ENCODE assay signal across 7 mouse cellular contexts in genomic region chr5:135935176-135935523, GRCm38 (mm10). TPM values are rescaled to one million over a fixed set of nuclear protein-coding genes. Genes with fewer than 3 reads are reported as not detected.
A peak's percentile ranks its signal among the peaks of the same experiment; 100 is the strongest.
DNase-seq lines count a peak whose midpoint lies in the region; ATAC-seq and TF ChIP-seq lines count a peak whose summit lies in the region.

No protein-coding gene starts in this region.

- DNase-seq in neural tube, embryonic 11.5 days (ENCODE audit: low spot score): no peak
- no peak for DNase-seq in neural tube, embryonic 10.5 days (ENCODE audit: extremely low spot score, low spot score)
- DNase-seq in forebrain, embryonic 11.5 days (ENCODE audit: low spot score): no peak
- no peak for DNase-seq in liver, embryonic 11.5 days (ENCODE audit: low spot score)
- DNase-seq in stomach, postnatal 0 days (ENCODE audit: low spot score): no peak
- no peak for DNase-seq in urinary bladder, postnatal 10 days (ENCODE audit: low spot score)
- DNase-seq in layer of hippocampus, postnatal 10 days (ENCODE audit: low spot score in 2 of 2): no peak

- no peaks in the 10 kb centered on the region for H3K9me3 ChIP-seq in neural tube, embryonic 11.5 days (ENCODE audit: control insufficient read depth, low read length)
- no peaks in the 10 kb centered on the region for H3K9me3 ChIP-seq in forebrain, embryonic 11.5 days (ENCODE audit: control insufficient read depth, low read length)
- no peaks in the 10 kb centered on the region for H3K9me3 ChIP-seq in liver, embryonic 11.5 days (ENCODE audit: control insufficient read depth, low read length)
- no peaks in the 10 kb centered on the region for H3K9me3 ChIP-seq in stomach, postnatal 0 days (ENCODE audit: control insufficient read depth, low read length)

- no peaks in the 10 kb centered on the region for H3K27me3 ChIP-seq in neural tube, embryonic 11.5 days (ENCODE audit: control insufficient read depth, insufficient read depth, low read length)
- no peaks in the 10 kb centered on the region for H3K27me3 ChIP-seq in forebrain, embryonic 11.5 days (ENCODE audit: control insufficient read depth, insufficient read depth, low read length)
- no peaks in the 10 kb centered on the region for H3K27me3 ChIP-seq in liver, embryonic 11.5 days (replicated peaks; ENCODE audit: control insufficient read depth, insufficient read depth, low read length)
- H3K27me3 ChIP-seq in stomach, postnatal 0 days (ENCODE audit: control insufficient read depth, insufficient read depth, low read length): no peaks in the 10 kb centered on the region

- no peak; the same call in none of the 2 replicates for ATAC-seq in neural tube, embryonic 11.5 days (ENCODE audit: insufficient read depth, low FRiP score, low TSS enrichment)
- no peak; the same call in 1 of the 2 replicates for ATAC-seq in forebrain, embryonic 11.5 days (replicated peaks; ENCODE audit: low FRiP score)
- peak; percentile 8; the same call in 1 of the 2 replicates for ATAC-seq in liver, embryonic 11.5 days (replicated peaks; ENCODE audit: low FRiP score)
- peak; percentile 33 for ATAC-seq in stomach, postnatal 0 days (ENCODE audit: low FRiP score, low TSS enrichment)

- 50% methylated on average over 7 of the region's 7 CpGs for WGBS in neural tube, embryonic 11.5 days
- WGBS in forebrain, embryonic 11.5 days: 56% methylated on average over 7 of the region's 7 CpGs
- 52% methylated on average over 7 of the region's 7 CpGs for WGBS in liver, embryonic 11.5 days
- 40% methylated on average over 7 of the region's 7 CpGs for WGBS in stomach, postnatal 0 days

- no peak for TF ChIP-seq CTCF in stomach, postnatal 0 days (IDR thresholded peaks at IDR 0.05; ENCODE audit: low read depth)

- peaks cover 4% of the 10 kb centered on the region for H3K36me3 ChIP-seq in neural tube, embryonic 11.5 days (ENCODE audit: control insufficient read depth, insufficient read depth, low read length)
- peaks cover 2% of the 10 kb centered on the region; the same call in 1 of the 2 replicates for H3K36me3 ChIP-seq in forebrain, embryonic 11.5 days (ENCODE audit: control insufficient read depth, insufficient read depth, low read length)
- H3K36me3 ChIP-seq in liver, embryonic 11.5 days (ENCODE audit: control insufficient read depth, insufficient read depth, low read length): peaks cover 13% of the 10 kb centered on the region
- H3K36me3 ChIP-seq in stomach, postnatal 0 days (ENCODE audit: control insufficient read depth, insufficient read depth, low read length): no peaks in the 10 kb centered on the region; the same call in 1 of the 2 replicates

- H3K4me2 ChIP-seq in neural tube, embryonic 11.5 days (ENCODE audit: low read depth): peak overlapping the region; percentile 24; the same call in 1 of the 2 replicates
- peak overlapping the region; percentile 42; the same call in 1 of the 2 replicates for H3K4me2 ChIP-seq in forebrain, embryonic 11.5 days (ENCODE audit: low read depth, low read length, severe bottlenecking)
- peak overlapping the region; percentile 65 for H3K4me2 ChIP-seq in liver, embryonic 11.5 days
- peak overlapping the region; percentile 49 for H3K4me2 ChIP-seq in stomach, postnatal 0 days (replicated peaks; ENCODE audit: low read depth)

- H3K9ac ChIP-seq in neural tube, embryonic 11.5 days (ENCODE audit: low read length): peak overlapping the region; percentile 44
- peak overlapping the region; percentile 79; the same call in 1 of the 2 replicates for H3K9ac ChIP-seq in forebrain, embryonic 11.5 days (ENCODE audit: low read length)
- peak overlapping the region; percentile 95 for H3K9ac ChIP-seq in liver, embryonic 11.5 days (ENCODE audit: low read depth, low read length)
- H3K9ac ChIP-seq in stomach, postnatal 0 days (ENCODE audit: low read length): no peak overlapping the region

- peak overlapping the region; percentile 69; the same call in 1 of the 2 replicates for H3K4me3 ChIP-seq in neural tube, embryonic 11.5 days (ENCODE audit: low read depth, low read length)
- peak overlapping the region; percentile 69 for H3K4me3 ChIP-seq in forebrain, embryonic 11.5 days (ENCODE audit: low read depth, low read length)
- peak overlapping the region; percentile 89 for H3K4me3 ChIP-seq in liver, embryonic 11.5 days (ENCODE audit: low read depth, low read length)
- H3K4me3 ChIP-seq in stomach, postnatal 0 days (ENCODE audit: low read depth, low read length): peak overlapping the region; percentile 93

- peaks cover 5% of the 10 kb centered on the region; the same call in 1 of the 2 replicates for H3K4me1 ChIP-seq in neural tube, embryonic 11.5 days (ENCODE audit: control insufficient read depth, insufficient read depth, low read length)
- peaks cover 7% of the 10 kb centered on the region; the same call in 1 of the 2 replicates for H3K4me1 ChIP-seq in forebrain, embryonic 11.5 days (replicated peaks; ENCODE audit: control insufficient read depth, insufficient read depth, low read length)
- H3K4me1 ChIP-seq in liver, embryonic 11.5 days (replicated peaks; ENCODE audit: control insufficient read depth, insufficient read depth, low read length): peaks cover 16% of the 10 kb centered on the region
- 0 out of 2 replicates have a peak, but pooled peaks cover 2% of the 10 kb centered on the region for H3K4me1 ChIP-seq in stomach, postnatal 0 days (replicated peaks; ENCODE audit: control insufficient read depth, insufficient read depth)

- H3K27ac ChIP-seq in neural tube, embryonic 11.5 days (ENCODE audit: low read depth, low read length): peak overlapping the region; percentile 23; the same call in 1 of the 2 replicates
- H3K27ac ChIP-seq in forebrain, embryonic 11.5 days (ENCODE audit: low read depth, low read length): peak overlapping the region; percentile 89
- peak overlapping the region; percentile 98 for H3K27ac ChIP-seq in liver, embryonic 11.5 days (ENCODE audit: low read depth, low read length)
- peak overlapping the region; percentile 99 for H3K27ac ChIP-seq in stomach, postnatal 0 days (replicated peaks)

- TF ChIP-seq EP300 in stomach, postnatal 0 days (optimal IDR thresholded peaks at IDR 0.05): no peak

RNA-seq across cellular contexts. Expression of gene Ywhag, which starts 0.7 kb away (rescaled TPM):
- polyA plus RNA-seq in neural tube, embryonic 11.5 days (2014; fragmentation: Nextera tagmentation; extraction: Ambion mirVana): 191 and 196 TPM in 2 replicates
- polyA plus RNA-seq in forebrain, embryonic 11.5 days (2014; fragmentation: Nextera tagmentation; extraction: Ambion mirVana): 147 and 161 TPM in 2 replicates
- polyA plus RNA-seq in liver, embryonic 11.5 days (2014; fragmentation: Nextera tagmentation; extraction: Ambion mirVana): 97.3 and 99.8 TPM in 2 replicates
- 86.0 and 89.2 TPM in 2 replicates for polyA plus RNA-seq in stomach, postnatal 0 days (2015; fragmentation: Nextera tagmentation; extraction: Ambion mirVana)
- 1,000 to 10,000 TPM; 1,571 to 1,708 TPM for total RNA-seq in layer of hippocampus, postnatal 10 days (2021)

RNA-seq across cellular contexts. Expression of gene Ssc4d, which starts 39.2 kb away (rescaled TPM):
- 1.8 TPM in 2 replicates for polyA plus RNA-seq in neural tube, embryonic 11.5 days (2014; fragmentation: Nextera tagmentation; extraction: Ambion mirVana)
- 1.2 and 1.5 TPM in 2 replicates for polyA plus RNA-seq in forebrain, embryonic 11.5 days (2014; fragmentation: Nextera tagmentation; extraction: Ambion mirVana)
- 3.0 and 3.1 TPM in 2 replicates for polyA plus RNA-seq in liver, embryonic 11.5 days (2014; fragmentation: Nextera tagmentation; extraction: Ambion mirVana)
- polyA plus RNA-seq in stomach, postnatal 0 days (2015; fragmentation: Nextera tagmentation; extraction: Ambion mirVana): 1.7 and 2.2 TPM in 2 replicates
- total RNA-seq in layer of hippocampus, postnatal 10 days (2021): 1 to 10 TPM; 2.1 to 2.3 TPM

RNA-seq across cellular contexts. Expression of gene Zp3, which starts 44.7 kb away (rescaled TPM):
- not detected in 2 replicates for polyA plus RNA-seq in neural tube, embryonic 11.5 days (2014; fragmentation: Nextera tagmentation; extraction: Ambion mirVana)
- polyA plus RNA-seq in forebrain, embryonic 11.5 days (2014; fragmentation: Nextera tagmentation; extraction: Ambion mirVana): not detected in 2 replicates
- polyA plus RNA-seq in liver, embryonic 11.5 days (2014; fragmentation: Nextera tagmentation; extraction: Ambion mirVana): not detected in 2 replicates
- 0.07 TPM in 1 of 2 replicates, not detected in the other for polyA plus RNA-seq in stomach, postnatal 0 days (2015; fragmentation: Nextera tagmentation; extraction: Ambion mirVana)
- total RNA-seq in layer of hippocampus, postnatal 10 days (2021): not detected

RNA-seq across cellular contexts. Expression of gene Hspb1, which starts 47.4 kb away (rescaled TPM):
- 28.9 and 30.5 TPM in 2 replicates for polyA plus RNA-seq in neural tube, embryonic 11.5 days (2014; fragmentation: Nextera tagmentation; extraction: Ambion mirVana)
- polyA plus RNA-seq in forebrain, embryonic 11.5 days (2014; fragmentation: Nextera tagmentation; extraction: Ambion mirVana): 11.4 and 11.8 TPM in 2 replicates
- 11.8 and 22.1 TPM in 2 replicates for polyA plus RNA-seq in liver, embryonic 11.5 days (2014; fragmentation: Nextera tagmentation; extraction: Ambion mirVana)
- 1,235 and 1,355 TPM in 2 replicates for polyA plus RNA-seq in stomach, postnatal 0 days (2015; fragmentation: Nextera tagmentation; extraction: Ambion mirVana)
- total RNA-seq in layer of hippocampus, postnatal 10 days (2021): 1 to 10 TPM; 4.2 to 6.1 TPM

RNA-seq across cellular contexts. Expression of gene Dtx2, which starts 59.5 kb away (rescaled TPM):
- 31.4 and 31.8 TPM in 2 replicates for polyA plus RNA-seq in neural tube, embryonic 11.5 days (2014; fragmentation: Nextera tagmentation; extraction: Ambion mirVana)
- 35.4 and 37.0 TPM in 2 replicates for polyA plus RNA-seq in forebrain, embryonic 11.5 days (2014; fragmentation: Nextera tagmentation; extraction: Ambion mirVana)
- polyA plus RNA-seq in liver, embryonic 11.5 days (2014; fragmentation: Nextera tagmentation; extraction: Ambion mirVana): 20.0 and 20.3 TPM in 2 replicates
- 13.5 and 16.2 TPM in 2 replicates for polyA plus RNA-seq in stomach, postnatal 0 days (2015; fragmentation: Nextera tagmentation; extraction: Ambion mirVana)
- 10 to 100 TPM; 10.0 to 12.4 TPM for total RNA-seq in layer of hippocampus, postnatal 10 days (2021)

Comparison
In these comparisons a context has a peak if more than half of its experiments do, and no peak if none do; other contexts are left out.
1. ATAC-seq: peak in liver, embryonic 11.5 days (single experiment) and stomach, postnatal 0 days (single experiment); none in neural tube, embryonic 11.5 days (single experiment) and forebrain, embryonic 11.5 days (single experiment).
2. H3K27ac ChIP-seq: peak in every context shown above with its lines; median percentile 99 in stomach, postnatal 0 days; 98 in liver, embryonic 11.5 days; 89 in forebrain, embryonic 11.5 days; 23 in neural tube, embryonic 11.5 days.
3. Peak in every context shown above with its lines, with median percentiles within 50 percentile points of each other: H3K4me2 ChIP-seq and H3K4me3 ChIP-seq.